Mouse (Mus musculus): ENCODE results near the gene Ucn2. TPM values are rescaled to one million over a fixed set of nuclear protein-coding genes. Genes with fewer than 3 reads are reported as not detected.

Gene Ucn2
- total RNA-seq, 2 experiments from 2014 or later: 0.30 to 0.49 TPM

DNA sequence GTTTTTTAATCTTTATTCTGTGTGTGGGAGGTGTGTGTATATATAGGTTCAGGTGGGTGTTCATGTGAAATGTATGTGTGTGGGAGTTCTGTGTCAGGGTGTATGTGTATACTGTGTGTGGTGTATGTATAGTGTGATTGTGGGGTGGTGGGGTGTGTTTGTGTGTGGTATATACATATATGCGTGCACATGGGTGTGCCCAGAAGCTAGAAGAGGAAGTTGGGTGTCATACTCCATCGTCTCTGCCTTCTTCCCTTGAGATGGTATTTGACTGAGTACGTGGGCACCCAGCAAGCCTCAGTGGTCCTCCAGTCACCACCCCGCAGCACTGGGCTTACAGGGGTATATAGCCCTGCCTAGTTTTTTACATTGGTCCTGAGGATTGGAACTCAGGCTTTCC, 35.6 kb downstream of the Ucn2 start:
- intact Hi-C loops (cut with DNase I): no loop called here
- DNase-seq (ENCODE audit: extremely low spot score in 1 of 2, low spot score in 2 of 2): no peak

DNA sequence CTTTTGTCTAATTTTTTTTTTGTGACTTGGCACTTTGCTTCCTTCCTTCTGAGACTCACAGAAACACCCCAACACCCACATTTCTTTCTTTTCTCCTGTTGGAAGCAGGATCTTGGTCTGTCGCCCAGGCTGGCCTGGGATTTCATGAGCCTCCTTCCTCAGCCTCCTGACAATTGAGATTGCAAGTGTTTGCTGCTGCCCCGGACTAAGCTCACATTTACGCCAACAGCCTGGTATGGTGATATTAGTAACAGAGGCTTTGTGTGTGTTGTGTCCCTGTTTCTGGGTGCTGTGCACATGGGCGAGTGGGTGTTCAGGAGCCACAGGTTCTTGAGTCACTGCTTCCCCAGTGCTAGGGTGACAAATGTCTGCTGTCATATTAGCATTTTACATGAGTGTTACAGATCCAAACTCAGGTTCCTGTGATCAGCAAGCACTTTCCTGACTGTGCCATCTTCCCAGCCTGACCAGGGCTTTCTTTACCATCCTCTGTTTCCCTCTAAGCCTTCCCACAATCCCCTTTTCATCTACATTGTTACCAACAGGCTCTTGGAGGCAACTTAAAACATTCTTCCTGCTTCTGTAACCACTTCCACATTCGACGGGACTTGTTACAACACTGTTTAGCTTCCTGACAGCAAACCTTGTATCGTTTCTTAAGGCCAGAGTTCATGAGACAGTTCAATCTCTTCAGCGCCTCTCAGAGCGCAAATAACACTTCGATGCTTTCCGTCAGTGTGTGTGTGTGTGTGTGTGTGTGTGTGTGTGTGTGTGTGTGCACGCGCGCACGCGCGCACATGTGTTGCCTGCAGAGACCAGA, 37.3 kb downstream of the Ucn2 start:
- no peak for DNase-seq (ENCODE audit: extremely low spot score in 1 of 2, low spot score in 2 of 2)
- intact Hi-C loops (cut with DNase I): no loop called here

DNA sequence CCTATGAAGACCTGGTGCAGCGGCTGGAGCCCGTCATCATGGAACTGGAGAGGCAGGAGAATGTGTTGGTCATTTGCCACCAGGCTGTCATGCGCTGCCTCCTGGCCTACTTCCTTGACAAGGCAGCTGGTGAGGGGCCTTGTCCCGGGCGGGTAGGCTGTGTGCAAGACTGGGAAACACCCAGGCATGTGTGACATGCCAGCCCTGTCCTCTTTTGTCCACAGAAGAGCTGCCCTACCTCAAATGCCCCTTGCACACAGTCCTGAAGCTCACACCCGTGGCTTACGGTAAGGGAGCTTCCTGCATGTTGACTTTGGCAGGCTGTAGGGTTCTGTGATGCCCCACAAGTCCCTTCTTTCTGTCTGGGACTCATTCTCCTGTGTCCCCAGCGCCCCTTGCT, 41.7 kb downstream of the Ucn2 start:
- peak in 1 of 2 experiments; percentile 31 for DNase-seq (ENCODE audit: extremely low spot score in 1 of 2, low spot score in 2 of 2)
- intact Hi-C loops (cut with DNase I): no loop called here

DNA sequence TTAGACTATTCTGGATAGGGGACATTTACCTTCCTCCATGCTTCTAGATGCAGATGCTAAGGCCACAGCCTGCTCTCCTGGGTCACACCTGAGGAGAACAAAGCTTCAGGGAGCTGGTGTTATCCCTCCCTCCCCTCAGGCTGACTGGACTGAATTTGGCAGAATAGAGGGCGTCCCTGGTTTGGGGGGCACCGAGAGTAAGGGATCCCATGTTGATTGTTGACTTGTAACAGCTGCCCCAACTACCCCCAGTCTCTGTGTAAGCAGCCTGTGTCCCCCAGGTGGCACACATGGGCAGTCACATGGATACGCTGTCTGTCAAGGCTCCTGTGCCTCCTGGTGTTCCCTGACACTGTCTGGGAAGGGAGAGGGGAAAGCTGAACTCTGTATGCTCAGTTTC, 42.6 kb downstream of the Ucn2 start:
- intact Hi-C loops (cut with DNase I): no loop called here

DNA sequence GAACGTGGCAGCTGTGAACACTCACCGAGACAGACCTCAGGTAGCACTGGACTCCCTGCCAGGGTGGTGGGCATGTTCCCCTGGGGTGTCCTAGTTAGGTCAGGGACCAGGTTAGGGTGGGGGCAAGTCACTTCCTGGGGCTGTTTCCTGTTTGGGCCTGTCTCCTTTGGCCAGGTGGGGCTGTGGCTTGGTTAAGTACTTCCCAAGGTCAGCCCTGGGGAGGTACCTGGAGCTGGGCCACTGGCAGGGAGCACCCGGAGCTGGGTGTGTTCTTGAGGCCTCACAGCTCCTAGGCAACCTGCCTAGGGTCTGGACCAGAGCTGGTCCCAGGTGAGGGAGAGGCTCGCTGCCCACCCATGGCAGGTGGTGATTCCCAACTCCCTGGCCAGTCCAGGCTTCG, 43.1 kb downstream of the Ucn2 start:
- intact Hi-C loops (cut with DNase I): no loop called here
- DNase-seq (ENCODE audit: extremely low spot score in 1 of 2, low spot score in 2 of 2): no peak

More for the DNA sequence above, 42.6 kb downstream of the Ucn2 start:
- DNase-seq (ENCODE audit: extremely low spot score in 1 of 2, low spot score in 2 of 2): no peak

DNA sequence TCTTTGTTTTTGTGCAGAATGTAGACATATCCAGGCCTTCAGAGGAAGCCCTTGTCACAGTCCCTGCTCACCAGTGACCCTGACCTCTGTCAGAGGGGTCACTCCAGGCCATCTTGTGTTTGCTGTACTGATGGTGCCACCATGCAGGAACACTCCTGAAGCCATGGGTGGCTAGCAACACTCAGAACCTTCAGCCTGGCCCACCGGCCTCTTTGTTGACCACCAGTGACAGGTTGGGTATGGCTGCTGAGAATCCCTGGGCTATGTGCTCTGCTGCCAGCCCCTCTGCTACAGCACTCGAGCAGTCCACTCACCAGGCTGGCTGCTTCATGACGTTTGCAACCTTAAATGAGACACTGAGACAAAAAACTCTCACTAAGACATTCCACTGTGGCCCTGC, 44.5 kb downstream of the Ucn2 start:
- intact Hi-C loops (cut with DNase I): no loop called here
- no peak for DNase-seq (ENCODE audit: extremely low spot score in 1 of 2, low spot score in 2 of 2)

DNA sequence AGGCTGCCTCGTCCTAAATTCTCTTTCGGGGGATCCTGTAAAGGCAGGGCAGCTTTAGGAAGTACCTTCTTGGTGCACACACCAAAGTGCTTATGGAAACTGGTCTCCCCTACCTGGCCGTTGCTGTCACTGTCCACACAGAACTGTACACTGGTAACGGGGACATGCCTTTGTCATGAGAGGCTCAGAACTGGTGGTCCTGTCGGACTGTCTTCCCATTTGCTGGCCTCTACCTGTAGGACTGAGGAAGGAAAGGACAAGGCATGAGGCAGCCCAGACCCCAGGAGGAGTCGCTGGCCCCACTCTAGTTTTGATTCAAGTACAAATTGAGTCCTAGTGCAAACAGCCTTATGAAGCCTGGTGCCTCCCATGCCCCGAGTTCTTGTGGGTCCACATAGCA, 45.2 kb downstream of the Ucn2 start:
- no peak for DNase-seq (ENCODE audit: extremely low spot score in 1 of 2, low spot score in 2 of 2)
- intact Hi-C loops (cut with DNase I): no loop called here

DNA sequence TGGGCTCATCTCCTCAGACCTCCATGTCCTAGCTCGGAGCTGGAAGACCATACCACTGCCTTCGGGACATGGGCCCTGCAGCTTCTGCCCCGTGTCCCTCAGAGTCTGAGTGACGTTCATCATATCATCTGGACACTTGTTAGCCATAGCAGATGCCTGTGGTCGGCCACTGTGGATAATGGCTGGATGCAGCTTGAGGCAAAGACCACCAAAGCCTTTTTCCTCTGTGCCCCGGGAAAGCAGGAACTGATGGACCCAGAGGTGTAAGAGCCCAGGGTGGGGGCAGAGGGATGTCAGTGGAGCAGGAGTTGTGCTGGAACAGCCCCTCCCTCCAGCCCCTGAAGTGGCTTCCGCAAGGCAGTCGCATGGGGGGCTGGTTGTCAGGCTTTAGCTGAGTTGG, 45.9 kb downstream of the Ucn2 start:
- no peak for DNase-seq (ENCODE audit: extremely low spot score in 1 of 2, low spot score in 2 of 2)
- intact Hi-C loops (cut with DNase I): no loop called here

DNA sequence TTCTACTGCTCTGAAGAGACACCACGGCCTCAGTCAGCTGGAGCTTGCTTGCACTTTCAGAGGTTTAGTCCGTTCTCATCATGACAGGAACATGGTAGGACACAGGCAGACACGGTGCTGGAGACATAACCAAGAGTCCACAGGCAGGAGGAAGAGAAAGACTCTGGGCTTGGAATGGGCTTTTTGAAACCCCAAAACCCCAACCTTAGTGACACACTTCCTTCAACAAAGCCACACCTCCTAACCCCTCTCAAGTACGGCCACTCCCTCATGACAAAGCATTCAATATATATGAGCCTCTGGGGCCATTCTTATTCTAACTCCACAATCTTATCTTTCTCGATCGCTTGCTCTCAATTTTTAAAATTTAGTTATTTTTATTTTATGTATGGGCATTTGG, 46.6 kb downstream of the Ucn2 start:
- no peak for DNase-seq (ENCODE audit: extremely low spot score in 1 of 2, low spot score in 2 of 2)
- intact Hi-C loops (cut with DNase I): no loop called here

Small RNAs within 50 kb of the gene (microRNA-seq; reads per million reads assigned to microRNA genes)
- not detected for gene Mir711

Other genes starting within 250 kb of the Ucn2 start
- 100 to 1,000 TPM; 165 to 170 TPM for gene Ip6k2, start 202.2 kb upstream of the Ucn2 start, total RNA-seq (2021)
- 10 to 100 TPM; 27.7 to 31.7 TPM for gene Nckipsd, start 177.6 kb upstream of the Ucn2 start, total RNA-seq (2021)
- gene Celsr3, start 159.7 kb upstream of the Ucn2 start, total RNA-seq (2021): 10 to 100 TPM; 57.2 to 62.0 TPM
- 10 to 100 TPM; 35.3 to 41.3 TPM for gene Slc26a6, start 132.7 kb upstream of the Ucn2 start, total RNA-seq (2021)
- not detected for gene Tmem89, start 71.4 kb upstream of the Ucn2 start, total RNA-seq (2021)
- 100 to 1,000 TPM; 394 to 398 TPM for gene Uqcrc1, start 49.4 kb upstream of the Ucn2 start, total RNA-seq (2021)
- 1 to 10 TPM; 5.2 to 6.1 TPM for gene Col7a1, start 32.4 kb upstream of the Ucn2 start, total RNA-seq (2021)
- 10 to 100 TPM; 19.2 to 25.8 TPM for gene Pfkfb4, start 5.8 kb downstream of the Ucn2 start, total RNA-seq (2021)
- gene Shisa5, start 52.6 kb downstream of the Ucn2 start, total RNA-seq (2021): 10 to 100 TPM; 46.2 to 56.7 TPM
- 10 to 100 TPM; 11.4 to 12.1 TPM for gene Trex1, start 73.7 kb downstream of the Ucn2 start, total RNA-seq (2021)
- 10 to 100 TPM; 24.4 to 29.0 TPM for gene Atrip, start 88.1 kb downstream of the Ucn2 start, total RNA-seq (2021)
- gene Ccdc51, start 96.5 kb downstream of the Ucn2 start, total RNA-seq (2021): 1 to 10 TPM; 6.4 TPM
- 100 to 1,000 TPM; 384 to 385 TPM for gene Tma7, start 96.6 kb downstream of the Ucn2 start, total RNA-seq (2021)
- 10 to 100 TPM; 56.9 to 65.2 TPM for gene Plxnb1, start 109.4 kb downstream of the Ucn2 start, total RNA-seq (2021)
- not detected for gene Fbxw21, start 176.0 kb downstream of the Ucn2 start, total RNA-seq (2021)
- gene Fbxw13, start 210.0 kb downstream of the Ucn2 start, total RNA-seq (2021): not detected
- gene Fbxw20, start 248.7 kb downstream of the Ucn2 start, total RNA-seq (2021): not detected

Measured in left cerebral cortex, postnatal 10 days (tissue).